Mouse (Mus musculus) liver, embryonic 11.5 days (tissue): Measurements from ENCODE around the gene Irgq. TPM values are rescaled to one million over a fixed set of nuclear protein-coding genes. Genes with fewer than 3 reads are reported as not detected.
A peak's percentile ranks its signal among the peaks of the same experiment; 100 is the strongest.

ENCODE experiments used
- ATAC-seq: fragments of 200-750 bp; cut with Nextera tagmentation; replicated peaks from 2 replicates; pipeline ENCODE4 v1.8.0; 2017; ENCODE audit warnings: moderate number of reproducible peaks, mild to moderate bottlenecking, moderate TSS enrichment, moderate library complexity; ENCODE audit not compliant: low FRiP score
- DNase-seq: peaks from one replicate; pipeline ENCODE4 v3.0.0-alpha.2; 2017; ENCODE audit warnings: low spot score
- H3K27ac ChIP-seq: fragments of 300-500 bp; sonication (generic); 2 replicates; pipeline ENCODE4 v1.5.1; 2014; ENCODE audit warnings: mild to moderate bottlenecking, low read depth, low read length, control low read depth
- H3K27me3 ChIP-seq: fragments of 300-500 bp; sonication (generic); replicated peaks from 2 replicates; pipeline ENCODE4 v1.6.1; 2014; ENCODE audit warnings: low read length, mixed read lengths; ENCODE audit not compliant: control insufficient read depth, insufficient read depth
- H3K36me3 ChIP-seq: fragments of 300-500 bp; sonication (generic); 2 replicates; pipeline ENCODE4 v1.6.1; 2014; ENCODE audit warnings: mild to moderate bottlenecking, low read length, moderate library complexity, mixed read lengths; ENCODE audit not compliant: control insufficient read depth, insufficient read depth
- H3K4me1 ChIP-seq: fragments of 300-500 bp; sonication (generic); replicated peaks from 2 replicates; pipeline ENCODE4 v1.6.1; 2014; ENCODE audit warnings: low read length, mixed read lengths; ENCODE audit not compliant: control insufficient read depth, insufficient read depth
- H3K4me2 ChIP-seq: fragments of 300-500 bp; sonication (generic); 2 replicates; pipeline ENCODE4 v1.6.1; 2014; ENCODE audit warnings: mild to moderate bottlenecking, control low read depth, moderate library complexity
- H3K4me3 ChIP-seq: fragments of 300-500 bp; sonication (generic); 2 replicates; pipeline ENCODE4 v1.5.1; 2014; ENCODE audit warnings: low read depth, low read length, control low read depth
- H3K9ac ChIP-seq: fragments of 300-500 bp; sonication (generic); 2 replicates; pipeline ENCODE4 v1.6.1; 2014; ENCODE audit warnings: low read depth, low read length, control low read depth
- H3K9me3 ChIP-seq: fragments of 300-500 bp; sonication (generic); 2 replicates; pipeline ENCODE4 v1.6.1; 2016; ENCODE audit warnings: low read length, inconsistent platforms, mixed read lengths; ENCODE audit not compliant: control insufficient read depth
- WGBS: fragments of 180-500 bp; shearing (Covaris S2); extraction: QIAGEN DNeasy Blood & Tissue Kit; methylation state at CpG from one replicate; pipeline ENCODE4 v1.1.7; 2014; 5-methylcytosine and 5-hydroxymethylcytosine counted together
- polyA plus RNA-seq: library from polyadenylated mRNA; unstranded; fragments of >200 nt; fragmentation: Nextera tagmentation; extraction: Ambion mirVana; gene quantifications from 2 replicates; pipeline ENCODE4 v1.2.1, GENCODE M21; 2014

The Irgq gene
- polyA plus RNA-seq, 1 experiment from 2014 or later = 4.1 TPM

- peak overlapping the region; percentile 65 for H3K4me3 ChIP-seq
- peak overlapping the region; percentile 67 for H3K9ac ChIP-seq
- H3K4me1 ChIP-seq = peaks cover 10% of the 10 kb centered on the region
- ATAC-seq (peak; percentile 99), DNase-seq (peak; percentile 99)
- 1% methylated on average over 57 of the region's 57 CpGs for WGBS
- H3K9me3 ChIP-seq = no peaks in the 10 kb centered on the region
- no peaks in the 10 kb centered on the region for H3K27me3 ChIP-seq
- H3K36me3 ChIP-seq = peaks cover 11% of the 10 kb centered on the region; the same call in 1 of the 2 replicates
- peak overlapping the region; percentile 80 for H3K4me2 ChIP-seq
- peak overlapping the region; percentile 34; the same call in 1 of the 2 replicates for H3K27ac ChIP-seq
Measured at GRCm38 (mm10) chr7:24546634-24547389, 16.3 kb downstream of the Irgq start.

DNA sequence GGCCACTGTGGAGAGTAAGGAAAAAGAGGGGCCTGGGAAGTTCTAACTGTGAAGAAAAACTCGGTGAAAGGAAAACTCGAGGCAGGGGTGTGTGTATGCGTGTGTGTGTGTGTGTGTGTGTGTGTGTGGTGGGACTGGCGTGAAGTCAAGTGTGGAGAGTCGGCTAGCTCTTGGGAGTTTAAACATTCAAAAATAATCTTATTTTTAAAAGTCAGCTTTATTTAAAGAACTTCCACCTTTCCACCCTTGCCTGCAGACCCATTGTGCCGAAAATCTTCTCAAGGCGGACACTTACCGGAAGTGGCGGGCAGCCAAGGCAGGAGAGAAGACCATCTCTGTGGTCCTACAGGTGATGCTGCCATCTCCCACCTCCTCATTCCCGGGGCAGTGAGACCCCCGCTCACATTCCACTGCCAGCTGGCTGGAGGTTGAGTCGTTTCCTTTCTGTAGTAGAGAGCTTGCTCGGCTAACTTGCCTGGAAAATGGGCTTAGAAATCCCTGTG lies 17.1 kb downstream of the Irgq start:
- WGBS = 31% methylated on average over 13 of the region's 13 CpGs
- Histone ChIP-seq H3K27me3 (no peaks in the 10 kb centered on the region), H3K4me2 (peak overlapping the region; percentile 79), H3K27ac (no peak overlapping the region), H3K9ac (peak overlapping the region; percentile 67), H3K9me3 (no peaks in the 10 kb centered on the region), H3K4me1 (peaks cover 10% of the 10 kb centered on the region), H3K36me3 (peaks cover 12% of the 10 kb centered on the region; the same call in 1 of the 2 replicates), H3K4me3 (peak overlapping the region; percentile 65)
- no peak for DNase-seq
- ATAC-seq = peak; percentile 8

GRCm38 (mm10) chr7:24551985-24552759 lies 21.7 kb downstream of the Irgq start:
- H3K4me2 ChIP-seq = no peak overlapping the region
- no peaks in the 10 kb centered on the region for H3K9me3 ChIP-seq
- ATAC-seq = no peak
- no peak overlapping the region for H3K27ac ChIP-seq
- no peak overlapping the region for H3K9ac ChIP-seq
- 80% methylated on average over 12 of the region's 12 CpGs for WGBS
- H3K4me1 ChIP-seq = peaks cover 6% of the 10 kb centered on the region
- H3K36me3 ChIP-seq = peaks cover 18% of the 10 kb centered on the region; the same call in 1 of the 2 replicates
- no peak overlapping the region for H3K4me3 ChIP-seq
- no peak for DNase-seq
- no peaks in the 10 kb centered on the region for H3K27me3 ChIP-seq

DNA sequence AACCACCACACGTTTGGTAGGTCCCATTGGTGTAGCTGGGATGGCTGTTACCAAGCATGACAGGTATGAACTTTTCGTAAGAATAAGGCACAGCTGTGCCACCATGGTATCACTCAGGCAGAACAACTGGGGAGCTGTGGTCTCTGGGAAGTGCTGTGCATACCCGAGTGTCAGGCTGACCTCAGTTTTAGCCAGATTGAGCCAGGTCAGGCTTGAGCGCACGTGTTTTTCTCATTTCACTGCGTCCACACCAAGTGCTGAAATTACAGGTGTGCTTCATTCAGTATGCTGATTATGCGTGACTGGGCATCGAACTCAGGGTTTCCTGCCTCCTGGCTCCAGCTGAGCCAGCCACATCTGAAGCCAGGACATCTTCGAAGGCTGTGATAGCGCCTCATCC lies 25.3 kb downstream of the Irgq start:
- Histone ChIP-seq H3K4me2 (no peak overlapping the region), H3K4me3 (no peak overlapping the region), H3K27ac (no peak overlapping the region), H3K36me3 (peaks cover 17% of the 10 kb centered on the region; the same call in 1 of the 2 replicates), H3K9me3 (no peaks in the 10 kb centered on the region), H3K27me3 (no peaks in the 10 kb centered on the region), H3K9ac (no peak overlapping the region), H3K4me1 (no peaks in the 10 kb centered on the region)
- DNase-seq (no peak), ATAC-seq (no peak)
- 91% methylated on average over 10 of the region's 10 CpGs for WGBS

DNA sequence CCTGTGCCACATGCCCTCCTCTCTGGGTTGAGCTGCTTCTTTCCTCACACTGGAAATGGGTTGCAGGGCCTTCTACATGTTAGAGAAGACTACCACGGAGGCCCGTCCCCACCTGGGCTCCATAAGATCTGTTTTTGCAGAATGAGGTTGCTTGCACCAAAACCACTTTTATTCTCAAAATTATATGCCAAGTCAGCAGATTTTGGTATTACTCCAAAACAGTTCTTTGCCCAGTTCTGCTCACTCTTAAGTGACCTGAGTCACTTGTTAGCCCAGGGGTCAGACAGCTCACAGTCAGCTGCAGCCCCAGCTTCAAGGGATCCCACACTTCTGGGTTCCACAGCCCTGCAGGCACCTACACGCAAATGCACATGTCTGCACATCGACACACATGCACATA lies 31.0 kb downstream of the Irgq start:
- H3K4me3 ChIP-seq = no peak overlapping the region
- peaks cover 14% of the 10 kb centered on the region; the same call in 1 of the 2 replicates for H3K36me3 ChIP-seq
- ATAC-seq (no peak), DNase-seq (no peak)
- H3K27ac ChIP-seq = no peak overlapping the region
- H3K9ac ChIP-seq = no peak overlapping the region
- no peaks in the 10 kb centered on the region for H3K9me3 ChIP-seq
- H3K4me2 ChIP-seq = no peak overlapping the region
- no peaks in the 10 kb centered on the region for H3K4me1 ChIP-seq
- 90% methylated on average over 4 of the region's 4 CpGs for WGBS
- H3K27me3 ChIP-seq = no peaks in the 10 kb centered on the region

GRCm38 (mm10) chr7:24563191-24563836 lies 32.8 kb downstream of the Irgq start:
- Histone ChIP-seq H3K27me3 (no peaks in the 10 kb centered on the region), H3K4me1 (no peaks in the 10 kb centered on the region), H3K9ac (no peak overlapping the region), H3K36me3 (peaks cover 23% of the 10 kb centered on the region; the same call in 1 of the 2 replicates), H3K4me2 (no peak overlapping the region), H3K4me3 (no peak overlapping the region), H3K9me3 (no peaks in the 10 kb centered on the region), H3K27ac (no peak overlapping the region)
- DNase-seq = no peak
- no peak for ATAC-seq
- 86% methylated on average over 8 of the region's 8 CpGs for WGBS

DNA sequence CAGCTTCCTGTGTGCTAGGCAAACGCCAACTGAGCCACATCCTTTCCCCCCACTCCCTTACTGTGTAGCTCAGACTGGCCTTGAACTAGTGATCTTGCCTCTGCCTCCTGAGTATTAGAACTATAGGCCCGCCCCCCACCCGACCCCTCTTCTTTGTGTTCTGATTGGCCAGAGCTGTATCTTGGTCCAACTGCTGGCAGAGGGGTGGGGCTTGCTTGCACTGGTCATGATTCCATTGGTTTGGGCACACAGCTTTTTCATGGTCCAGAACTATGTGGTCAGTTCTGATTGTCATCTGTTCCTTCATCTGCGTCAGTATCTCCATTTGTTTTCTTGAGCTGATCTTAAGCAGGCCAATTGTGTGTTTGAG lies 33.3 kb downstream of the Irgq start:
- Histone ChIP-seq H3K9ac (no peak overlapping the region), H3K27ac (no peak overlapping the region), H3K9me3 (no peaks in the 10 kb centered on the region), H3K4me2 (no peak overlapping the region), H3K4me3 (no peak overlapping the region), H3K36me3 (peaks cover 23% of the 10 kb centered on the region; the same call in 1 of the 2 replicates), H3K4me1 (no peaks in the 10 kb centered on the region), H3K27me3 (no peaks in the 10 kb centered on the region)
- DNase-seq (no peak), ATAC-seq (peak; percentile 44; the same call in 1 of the 2 replicates)
- 81% methylated on average over 4 of the region's 4 CpGs for WGBS

DNA sequence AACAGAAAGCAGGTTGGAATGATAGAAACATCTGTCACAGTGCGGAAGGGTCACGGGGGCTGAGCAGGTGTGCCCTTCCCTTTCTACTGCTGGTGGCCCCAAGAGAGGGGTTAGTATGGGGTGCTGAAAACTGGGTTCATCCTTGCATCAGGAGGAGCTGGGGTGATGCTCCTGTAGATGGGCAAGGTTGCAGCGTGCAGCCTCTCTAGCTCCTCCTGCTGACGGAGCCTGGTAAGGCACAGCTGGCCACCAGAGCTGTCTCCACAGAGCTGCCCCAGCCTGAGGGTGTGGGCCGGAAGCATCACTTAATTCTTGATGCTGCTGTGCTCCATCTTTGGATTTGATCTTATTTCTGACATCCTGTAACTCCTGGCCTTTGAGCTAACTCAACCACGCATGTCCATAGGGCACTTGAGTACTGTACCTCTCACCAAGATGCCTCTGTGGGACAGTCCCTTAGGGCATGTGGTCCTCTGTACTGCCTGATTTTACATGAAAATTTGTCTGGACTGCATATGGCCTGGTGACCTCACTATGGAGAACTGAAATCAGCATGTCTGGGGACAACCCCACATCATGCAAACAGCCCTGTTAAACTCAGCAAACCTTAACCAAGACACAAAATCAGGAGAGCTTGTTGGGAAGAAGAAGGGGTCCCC lies 34.2 kb downstream of the Irgq start:
- WGBS = 61% methylated on average over 6 of the region's 6 CpGs
- Histone ChIP-seq H3K36me3 (peaks cover 21% of the 10 kb centered on the region; the same call in 1 of the 2 replicates), H3K4me1 (no peaks in the 10 kb centered on the region), H3K4me2 (no peak overlapping the region), H3K9ac (no peak overlapping the region), H3K9me3 (no peaks in the 10 kb centered on the region), H3K4me3 (no peak overlapping the region), H3K27ac (no peak overlapping the region), H3K27me3 (no peaks in the 10 kb centered on the region)
- ATAC-seq (peak; percentile 71), DNase-seq (peak; percentile 63)
